Mouse (Mus musculus) cortical plate, adult 2 months (tissue): Measurements from ENCODE around the gene Pfkfb4.
A peak's percentile ranks its signal among the peaks of the same experiment; 100 is the strongest.

Experiments
- CTCF ChIP-seq: fragments of 200-500 bp; IDR thresholded peaks from 2 replicates; pipeline ENCODE4 v1.5.1; 2011; ENCODE audit warnings: mild to moderate bottlenecking, control low read depth, low read length; ENCODE audit not compliant: insufficient read depth; ENCODE audit errors: extremely low read depth
- POLR2A ChIP-seq: fragments of 200-500 bp; IDR thresholded peaks from 2 replicates; pipeline ENCODE4 v1.6.1; 2011; ENCODE audit warnings: mild to moderate bottlenecking, low read length, control low read depth; ENCODE audit not compliant: insufficient read depth; ENCODE audit errors: extremely low read depth

DNA sequence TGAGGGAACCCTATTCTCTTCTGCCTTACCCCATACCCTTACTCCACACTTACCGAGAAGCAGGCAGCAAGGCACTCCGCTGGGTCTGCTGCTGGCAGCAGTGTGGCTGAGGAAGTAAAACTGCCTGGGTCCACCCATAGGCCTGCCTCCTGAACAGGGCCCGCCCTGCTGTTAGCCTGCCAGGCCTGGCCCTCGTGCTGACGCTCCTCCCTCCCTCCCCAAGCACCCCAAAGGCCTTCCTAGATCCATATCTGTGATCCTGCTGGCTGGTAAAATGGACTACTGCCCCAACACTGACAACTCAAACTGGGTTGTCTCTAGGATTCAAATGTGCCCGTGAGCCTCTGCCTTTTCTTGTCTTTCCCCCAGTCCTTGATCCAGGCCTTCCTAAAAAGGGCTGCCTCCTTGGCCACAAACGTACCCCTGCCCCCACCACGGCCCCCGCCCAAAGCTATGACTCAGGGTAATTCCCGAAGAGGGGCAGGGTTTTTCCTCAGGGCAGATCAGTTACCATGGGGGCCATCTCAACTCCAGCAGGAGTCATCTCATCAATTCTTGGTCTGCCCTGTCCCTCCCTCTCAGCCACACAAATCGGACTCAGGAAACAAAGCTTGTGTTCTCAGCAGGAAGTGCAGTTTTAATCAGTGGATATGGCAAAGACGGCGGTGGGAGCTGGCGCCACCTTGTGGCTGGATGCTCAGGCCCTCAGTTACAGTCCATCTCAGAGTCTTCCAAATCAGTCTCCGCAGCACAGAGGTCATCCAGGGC, 67.7 kb downstream of the Pfkfb4 start, which contains the start of gene Trex1:
- TF ChIP-seq POLR2A (peak; percentile 93), CTCF (peak; percentile 92)
